Mouse (Mus musculus): ENCODE measurements at regions not wholly inside any gene's neighbourhood (a gene's known extent, or its start where the extent isn't known, plus 50 kb on each side); places are given as distances from the start of the nearest gene placed in this dataset.
A peak's percentile ranks its signal among the peaks of the same experiment; 100 is the strongest.

DNA sequence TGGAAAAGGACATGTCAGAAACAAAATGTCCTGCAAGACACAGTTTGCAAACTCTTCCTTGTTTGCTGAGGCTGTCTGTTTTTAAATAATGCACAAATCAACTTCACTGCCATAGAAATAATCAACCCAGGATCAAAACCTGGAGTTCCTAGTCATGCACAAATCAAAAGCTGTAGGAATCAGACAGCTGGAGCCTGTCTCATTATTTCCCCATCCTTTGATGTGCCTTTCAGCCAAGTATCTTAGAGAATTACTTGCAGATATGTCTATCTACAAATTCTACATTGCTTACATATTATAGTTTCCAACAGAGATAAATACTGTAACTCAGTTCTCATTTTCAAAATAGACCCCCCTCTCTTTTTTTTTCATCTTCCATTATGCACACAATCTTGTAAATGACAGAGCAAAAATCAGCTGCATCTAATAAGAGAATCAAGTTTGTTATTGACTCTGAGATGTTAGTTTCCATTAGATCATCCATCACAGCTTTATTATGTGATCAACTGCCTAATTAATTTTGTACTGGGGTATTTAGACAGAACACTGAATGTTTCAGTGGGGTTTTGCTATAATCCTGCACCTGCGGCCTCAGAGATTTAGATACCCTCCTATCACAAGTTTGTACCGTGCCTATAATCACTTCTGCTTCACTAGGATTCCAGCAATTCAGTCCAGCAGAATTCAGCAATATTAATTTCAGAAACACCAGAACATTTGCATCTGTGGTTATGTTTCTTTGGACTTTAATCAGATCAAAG, 798.9 kb upstream of the Tenm2 start:
- TF ChIP-seq POLR2A (IDR thresholded peaks at IDR 0.05; ENCODE audit: borderline replicate concordance, extremely low read depth, insufficient read depth, insufficient read length, poor library complexity, severe bottlenecking) (no peak), CTCF (IDR thresholded peaks at IDR 0.05; ENCODE audit: borderline replicate concordance, extremely low read depth, insufficient read depth, insufficient read length) (no peak)

DNA sequence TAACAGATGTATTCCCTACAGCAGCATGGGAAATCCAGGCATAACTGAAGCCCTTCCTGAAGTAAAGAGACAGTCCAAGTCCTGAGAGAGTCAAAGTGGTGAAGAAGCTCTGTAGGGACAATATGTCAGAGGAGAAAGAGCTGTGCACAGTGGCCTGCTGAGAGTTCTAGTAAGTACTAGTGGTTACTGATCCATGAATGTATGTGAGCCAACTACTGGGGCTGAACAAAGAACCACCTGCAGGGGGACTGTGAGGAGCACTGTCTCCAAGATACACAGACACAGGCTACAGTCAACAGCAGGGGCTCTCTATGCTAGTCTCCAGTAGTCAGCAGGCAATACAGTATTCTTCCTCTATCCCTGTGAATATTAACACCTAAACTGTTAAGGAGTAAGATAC, 785.9 kb upstream of the Tenm2 start:
- no peak for TF ChIP-seq POLR2A (IDR thresholded peaks at IDR 0.05; ENCODE audit: borderline replicate concordance, extremely low read depth, insufficient read depth, insufficient read length, poor library complexity, severe bottlenecking)
- peak; percentile 23 for DNase-seq (ENCODE audit: low read depth)

More for the DNA sequence above, 798.9 kb upstream of the Tenm2 start:
- DNase-seq (ENCODE audit: low read depth): peak; percentile 74

DNA sequence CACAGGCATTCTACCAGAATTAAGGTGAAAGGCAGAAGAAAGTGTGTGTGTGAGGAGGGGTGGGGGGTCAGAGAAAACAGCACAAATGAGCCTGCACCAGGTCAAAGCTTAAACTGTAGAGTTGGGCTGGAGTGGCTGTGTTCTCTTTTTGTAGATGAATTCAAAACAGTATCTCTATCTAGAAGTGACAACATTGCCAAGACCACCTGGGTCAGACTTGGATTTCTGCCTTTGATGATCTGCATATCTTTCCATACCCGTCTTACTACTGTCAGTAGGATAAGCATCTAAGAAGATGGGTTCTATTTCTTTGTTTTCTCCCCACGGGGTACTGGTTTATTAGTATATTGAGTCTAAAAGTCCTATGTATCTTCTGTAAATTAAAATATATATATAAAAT, 742.4 kb upstream of the Tenm2 start:
- TF ChIP-seq POLR2A (IDR thresholded peaks at IDR 0.05; ENCODE audit: borderline replicate concordance, extremely low read depth, insufficient read depth, insufficient read length, poor library complexity, severe bottlenecking) (no peak), CTCF (IDR thresholded peaks at IDR 0.05; ENCODE audit: borderline replicate concordance, extremely low read depth, insufficient read depth, insufficient read length) (no peak)
- DNase-seq (ENCODE audit: low read depth): no peak

DNA sequence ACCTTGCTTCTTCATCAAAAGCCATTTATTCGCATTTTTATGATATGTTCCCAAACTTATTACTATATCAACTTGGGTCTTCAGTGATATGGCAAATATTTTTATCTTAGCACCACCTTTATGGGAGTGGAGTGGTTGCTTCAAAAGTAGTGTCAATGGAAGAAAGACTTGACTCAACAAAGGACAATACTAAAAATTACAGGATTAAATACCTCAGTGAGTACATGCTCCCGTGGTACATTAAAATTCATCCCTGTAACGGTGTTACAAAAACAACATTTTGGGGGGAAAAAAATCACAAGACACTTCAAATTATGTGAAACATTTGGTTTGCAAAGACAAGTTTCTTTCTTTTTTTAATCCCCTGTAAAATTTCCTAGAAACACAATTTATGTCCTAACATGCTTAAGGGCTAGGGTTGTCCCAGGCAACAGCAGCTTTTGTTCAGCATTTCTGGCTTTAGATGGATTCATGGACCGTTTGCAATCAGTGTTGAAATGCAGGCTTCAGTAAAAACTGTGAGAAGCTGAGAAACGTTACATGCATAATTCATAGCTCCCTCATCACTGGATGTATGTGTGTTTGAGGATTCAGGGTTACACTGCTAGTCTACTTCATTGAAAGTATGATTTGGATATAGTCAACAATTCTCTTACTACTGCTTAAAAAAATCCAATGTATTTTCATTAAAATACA, 700.8 kb upstream of the Tenm2 start:
- TF ChIP-seq POLR2A (IDR thresholded peaks at IDR 0.05; ENCODE audit: borderline replicate concordance, extremely low read depth, insufficient read depth, insufficient read length, poor library complexity, severe bottlenecking): no peak
- no peak for TF ChIP-seq CTCF (IDR thresholded peaks at IDR 0.05; ENCODE audit: borderline replicate concordance, extremely low read depth, insufficient read depth, insufficient read length)
- peak; percentile 90 for DNase-seq (ENCODE audit: low read depth)

DNA sequence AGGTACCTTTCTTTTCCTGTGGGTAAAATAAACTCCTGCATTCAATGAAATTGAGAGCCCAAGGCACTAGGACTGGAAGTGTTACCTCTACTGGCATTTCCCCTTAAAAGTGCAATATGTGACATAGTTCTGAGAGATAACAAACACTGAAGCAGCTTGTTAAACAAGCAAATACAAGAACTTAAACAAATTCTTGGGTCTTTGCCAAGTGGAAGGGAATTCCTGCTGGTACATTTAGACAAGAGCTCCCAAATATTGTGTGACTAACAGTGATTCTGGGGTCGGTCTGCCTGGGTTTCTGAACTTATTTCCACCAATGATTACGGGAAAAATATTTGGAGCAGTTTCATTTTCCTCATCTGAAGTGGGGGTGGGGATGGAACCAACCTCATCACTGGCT, 677.4 kb upstream of the Tenm2 start:
- DNase-seq (ENCODE audit: low read depth): peak; percentile 38
- no peak for TF ChIP-seq CTCF (IDR thresholded peaks at IDR 0.05; ENCODE audit: borderline replicate concordance, extremely low read depth, insufficient read depth, insufficient read length)
- no peak for TF ChIP-seq POLR2A (IDR thresholded peaks at IDR 0.05; ENCODE audit: borderline replicate concordance, extremely low read depth, insufficient read depth, insufficient read length, poor library complexity, severe bottlenecking)

DNA sequence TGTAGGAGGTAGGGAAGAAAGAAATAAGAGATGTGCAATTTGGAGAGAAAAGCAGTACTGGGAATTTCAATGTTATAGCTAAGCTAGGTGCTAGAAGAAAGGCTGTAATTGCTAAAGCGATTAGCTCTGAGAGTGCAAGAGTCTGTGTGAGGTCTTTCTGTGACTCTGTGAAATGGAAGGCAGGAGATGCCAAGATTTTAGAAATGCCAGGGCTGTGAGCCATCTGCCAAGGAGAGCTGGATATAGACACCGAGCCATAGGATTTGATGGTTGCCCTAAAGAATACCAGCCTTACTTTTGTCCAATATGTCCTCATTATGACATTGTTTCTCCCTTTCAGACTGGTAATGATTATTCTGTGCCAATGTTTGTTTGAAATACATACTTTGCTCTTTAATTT, 669.2 kb upstream of the Tenm2 start:
- peak; percentile 61 for DNase-seq (ENCODE audit: low read depth)
- TF ChIP-seq POLR2A (IDR thresholded peaks at IDR 0.05; ENCODE audit: borderline replicate concordance, extremely low read depth, insufficient read depth, insufficient read length, poor library complexity, severe bottlenecking) (no peak), CTCF (IDR thresholded peaks at IDR 0.05; ENCODE audit: borderline replicate concordance, extremely low read depth, insufficient read depth, insufficient read length) (no peak)

DNA sequence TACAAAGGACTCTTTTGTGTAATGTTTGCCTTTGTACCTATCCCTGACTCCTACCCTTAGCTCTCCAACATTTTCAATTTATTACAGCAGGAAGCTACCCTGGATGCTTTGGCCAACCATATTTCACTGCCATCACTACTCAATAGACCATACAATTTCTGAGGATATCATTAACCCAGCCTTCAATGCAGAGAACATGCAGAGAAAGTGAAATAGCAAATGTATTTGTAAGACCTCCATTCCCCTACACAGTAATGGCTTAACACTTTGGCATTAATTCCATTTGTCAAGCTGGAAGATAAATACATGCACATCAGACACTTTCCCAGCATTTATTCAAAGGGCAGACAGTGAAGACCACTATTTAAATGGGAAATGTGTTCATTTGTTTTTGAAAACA, 661.9 kb upstream of the Tenm2 start:
- TF ChIP-seq POLR2A (IDR thresholded peaks at IDR 0.05; ENCODE audit: borderline replicate concordance, extremely low read depth, insufficient read depth, insufficient read length, poor library complexity, severe bottlenecking): no peak
- no peak for TF ChIP-seq CTCF (IDR thresholded peaks at IDR 0.05; ENCODE audit: borderline replicate concordance, extremely low read depth, insufficient read depth, insufficient read length)
- peak; percentile 59 for DNase-seq (ENCODE audit: low read depth)

DNA sequence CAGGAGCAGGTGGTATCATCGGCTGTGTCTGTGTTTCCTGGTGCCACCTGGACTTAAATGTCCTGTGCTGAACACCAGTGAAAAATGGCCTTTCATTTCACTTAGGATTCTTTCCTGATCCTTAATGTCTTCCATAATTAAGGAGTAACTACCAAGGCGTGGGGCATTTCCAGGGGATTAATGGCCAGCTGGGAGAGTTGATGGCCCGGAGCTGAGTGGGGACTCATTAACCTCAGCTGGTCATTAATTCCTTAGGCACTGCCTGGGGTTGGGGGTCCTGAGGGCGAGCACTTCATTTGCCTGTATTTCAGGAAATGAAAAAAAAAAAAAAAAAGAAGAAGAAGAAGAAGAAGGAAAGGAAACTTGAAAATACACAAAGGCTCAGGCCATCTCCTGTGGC, 647.0 kb upstream of the Tenm2 start:
- no peak for TF ChIP-seq POLR2A (IDR thresholded peaks at IDR 0.05; ENCODE audit: borderline replicate concordance, extremely low read depth, insufficient read depth, insufficient read length, poor library complexity, severe bottlenecking)
- TF ChIP-seq CTCF (IDR thresholded peaks at IDR 0.05; ENCODE audit: borderline replicate concordance, extremely low read depth, insufficient read depth, insufficient read length): no peak

DNA sequence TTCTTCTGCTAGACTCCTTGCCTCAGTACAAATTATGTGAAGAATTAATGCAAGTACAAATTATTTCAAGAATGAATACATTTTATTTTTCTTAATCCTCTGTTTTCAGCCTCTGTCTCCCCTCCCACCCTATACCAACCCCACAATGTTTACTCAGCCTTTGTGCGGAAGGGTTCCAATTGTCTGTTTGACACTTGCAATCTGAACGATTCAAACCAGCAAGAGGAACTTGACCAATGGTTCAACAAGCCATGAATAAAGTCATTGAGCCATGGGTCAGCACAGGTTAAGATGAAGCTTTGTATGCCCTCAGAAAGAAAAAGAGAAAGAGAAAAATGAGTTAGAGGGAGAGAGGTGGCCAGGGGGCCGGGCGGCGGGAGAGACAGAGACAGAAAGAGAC, 601.5 kb upstream of the Tenm2 start:
- DNase-seq (ENCODE audit: low read depth): no peak
- no peak for TF ChIP-seq POLR2A (IDR thresholded peaks at IDR 0.05; ENCODE audit: borderline replicate concordance, extremely low read depth, insufficient read depth, insufficient read length, poor library complexity, severe bottlenecking)
- no peak for TF ChIP-seq CTCF (IDR thresholded peaks at IDR 0.05; ENCODE audit: borderline replicate concordance, extremely low read depth, insufficient read depth, insufficient read length)

More for the DNA sequence above, 647.0 kb upstream of the Tenm2 start:
- DNase-seq (ENCODE audit: low read depth): no peak

DNA sequence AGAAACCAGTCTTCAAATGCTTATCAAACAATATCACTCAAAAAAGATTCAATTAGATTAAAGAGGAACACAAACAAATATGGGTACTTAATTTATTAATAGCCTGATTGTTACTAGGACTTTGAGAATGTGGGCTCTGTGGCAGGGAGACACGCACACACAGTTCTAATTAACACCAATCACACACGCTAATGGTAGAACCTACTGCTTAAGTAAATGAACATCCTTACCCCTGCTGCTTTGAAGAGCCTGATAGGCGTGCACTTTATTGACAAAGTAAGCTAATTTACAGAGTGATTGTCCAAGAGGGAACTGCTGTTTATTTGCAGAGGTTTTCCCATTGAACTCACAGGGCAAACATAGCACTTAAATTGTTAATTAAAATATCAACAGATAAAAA, 595.2 kb upstream of the Tenm2 start:
- peak; percentile 31 for DNase-seq (ENCODE audit: low read depth)
- TF ChIP-seq CTCF (IDR thresholded peaks at IDR 0.05; ENCODE audit: borderline replicate concordance, extremely low read depth, insufficient read depth, insufficient read length): no peak
- no peak for TF ChIP-seq POLR2A (IDR thresholded peaks at IDR 0.05; ENCODE audit: borderline replicate concordance, extremely low read depth, insufficient read depth, insufficient read length, poor library complexity, severe bottlenecking)

DNA sequence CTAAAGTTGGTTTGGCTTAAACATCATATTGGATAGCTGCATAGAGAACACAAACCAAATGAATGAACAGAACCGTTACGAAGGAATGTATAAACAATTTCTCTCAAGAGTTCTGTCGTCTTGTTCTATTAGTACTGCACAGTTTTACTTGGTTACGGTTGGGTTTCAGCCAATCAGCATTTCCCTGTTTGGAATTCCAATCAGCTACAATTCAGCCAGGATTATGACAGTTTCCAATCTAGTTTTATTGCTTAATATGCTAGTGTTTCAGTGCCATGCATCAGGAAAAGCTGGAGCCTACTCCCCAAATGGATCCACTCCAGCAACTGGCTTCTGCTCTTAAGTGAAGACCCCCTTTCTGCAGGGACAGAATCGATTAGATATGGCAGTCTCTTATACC, 571.0 kb upstream of the Tenm2 start:
- DNase-seq (ENCODE audit: low read depth): peak; percentile 42
- TF ChIP-seq CTCF (IDR thresholded peaks at IDR 0.05; ENCODE audit: borderline replicate concordance, extremely low read depth, insufficient read depth, insufficient read length) (no peak), POLR2A (IDR thresholded peaks at IDR 0.05; ENCODE audit: borderline replicate concordance, extremely low read depth, insufficient read depth, insufficient read length, poor library complexity, severe bottlenecking) (no peak)

Data from brain, embryonic 14.5 days (tissue).